Mouse (Mus musculus) heart, postnatal 0 days (tissue): ENCODE data around the gene Thrb.

ENCODE experiments used
- CTCF ChIP-seq: IDR thresholded peaks from 2 replicates; pipeline ENCODE4 v1.5.1; 2016; ENCODE audit warnings: antibody characterized with exemption, control low read depth, low read depth
- EP300 ChIP-seq: IDR thresholded peaks from 2 replicates; pipeline ENCODE4 v1.6.1; 2016; ENCODE audit warnings: antibody characterized with exemption, low read depth

- no peak for TF ChIP-seq CTCF
- TF ChIP-seq EP300, result no peak
These were observed 67.8 kb downstream of the Thrb start for GRCm38 (mm10) chr14:17727878-17728277.
